Mouse (Mus musculus): Measurements from ENCODE around the gene Dmap1. TPM values are rescaled to one million over a fixed set of nuclear protein-coding genes. Genes with fewer than 3 reads are reported as not detected.

Gene Dmap1
- polyA plus RNA-seq, 1 experiment from 2014 or later: 78.2 TPM

DNA sequence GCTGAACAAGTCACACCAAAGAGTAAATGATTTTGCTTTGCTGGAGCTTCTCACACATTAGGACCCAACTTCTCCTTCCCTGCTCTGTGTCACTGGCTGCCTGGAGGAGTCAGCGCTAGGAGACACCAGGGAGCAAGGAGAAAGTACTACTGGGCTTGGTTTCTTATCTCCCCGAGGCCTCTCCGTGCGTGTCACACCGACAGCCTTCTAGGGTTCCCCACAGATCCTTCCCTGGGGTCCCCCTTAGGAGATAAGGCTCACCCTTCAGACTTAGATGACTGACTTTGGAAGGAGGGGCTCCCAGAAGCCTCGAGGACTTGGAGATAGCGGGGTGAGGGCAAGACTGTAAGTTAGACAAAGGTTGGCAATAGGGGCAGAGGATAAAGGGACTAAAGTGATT lies 47.4 kb downstream of the Dmap1 start:
- 92% methylated on average over 7 of the region's 7 CpGs for WGBS
- H3K27me3 ChIP-seq: no peaks in the 10 kb centered on the region
- no peak for ATAC-seq (ENCODE audit: low FRiP score, low read depth)
- no peak overlapping the region for H3K9ac ChIP-seq
- H3K4me3 ChIP-seq: no peak overlapping the region
- peaks cover 26% of the 10 kb centered on the region for H3K36me3 ChIP-seq
- no peaks in the 10 kb centered on the region for H3K9me3 ChIP-seq
- no peak overlapping the region for H3K27ac ChIP-seq
- H3K4me2 ChIP-seq (replicated peaks): no peak overlapping the region
- H3K4me1 ChIP-seq: peaks cover 19% of the 10 kb centered on the region

DNA sequence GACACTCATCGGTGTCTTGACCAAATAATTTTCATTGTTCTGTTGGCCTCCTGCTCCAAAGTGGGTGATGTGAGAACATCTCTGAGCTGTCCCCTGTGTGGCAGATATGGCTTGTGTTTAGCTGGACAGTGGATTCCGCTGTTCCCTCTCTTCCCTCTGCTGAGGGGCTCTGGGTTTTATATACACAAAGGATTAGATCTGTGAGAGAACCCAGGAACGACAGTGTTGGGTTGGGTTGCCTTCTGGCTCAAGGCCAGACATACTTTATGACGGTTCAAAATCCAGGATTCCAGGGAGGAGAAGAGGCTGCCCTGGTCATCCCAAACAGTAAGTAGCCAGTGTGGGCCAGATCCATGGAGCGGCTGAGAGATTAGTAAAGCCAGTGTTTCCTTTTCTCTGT lies 48.5 kb downstream of the Dmap1 start:
- H3K4me2 ChIP-seq (replicated peaks): no peak overlapping the region
- no peak overlapping the region for H3K27ac ChIP-seq
- no peaks in the 10 kb centered on the region for H3K27me3 ChIP-seq
- H3K9me3 ChIP-seq: no peaks in the 10 kb centered on the region
- peaks cover 31% of the 10 kb centered on the region for H3K4me1 ChIP-seq
- H3K9ac ChIP-seq: no peak overlapping the region
- ATAC-seq (ENCODE audit: low FRiP score, low read depth): no peak
- 60% methylated on average over 5 of the region's 5 CpGs for WGBS
- no peak overlapping the region for H3K4me3 ChIP-seq
- H3K36me3 ChIP-seq: peaks cover 29% of the 10 kb centered on the region

DNA sequence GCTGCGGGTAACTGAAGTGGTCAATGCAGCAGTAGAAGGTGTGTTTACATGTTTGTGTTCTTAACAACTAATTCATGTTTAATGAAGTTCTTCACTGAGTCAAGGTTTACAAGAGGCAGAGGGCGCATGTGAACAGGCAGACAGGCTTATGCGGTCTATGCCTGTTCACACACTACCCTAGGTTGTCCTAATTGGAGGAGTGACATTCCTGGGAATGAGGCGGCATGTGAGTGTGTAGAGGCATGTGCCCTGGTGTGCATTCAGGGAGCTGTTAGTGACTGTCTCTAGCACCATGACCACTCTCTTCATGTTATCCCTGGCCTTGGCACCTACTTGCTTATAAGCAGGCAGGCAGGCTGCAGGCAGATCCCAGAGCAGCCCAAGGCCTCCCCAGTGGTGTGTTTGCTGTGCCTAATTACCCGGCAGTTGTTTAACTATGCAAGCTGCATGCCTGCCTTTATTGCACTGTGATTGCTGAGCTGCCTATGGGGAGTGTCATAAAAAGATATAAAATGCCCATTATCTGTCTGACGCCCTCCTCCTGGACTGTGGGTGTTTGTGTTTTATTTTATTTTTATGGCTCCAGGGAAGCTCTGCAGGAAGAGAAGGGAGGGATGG lies 51.9 kb downstream of the Dmap1 start:
- ATAC-seq (ENCODE audit: low FRiP score, low read depth): peak; percentile 73; the same call in 1 of the 2 replicates

DNA sequence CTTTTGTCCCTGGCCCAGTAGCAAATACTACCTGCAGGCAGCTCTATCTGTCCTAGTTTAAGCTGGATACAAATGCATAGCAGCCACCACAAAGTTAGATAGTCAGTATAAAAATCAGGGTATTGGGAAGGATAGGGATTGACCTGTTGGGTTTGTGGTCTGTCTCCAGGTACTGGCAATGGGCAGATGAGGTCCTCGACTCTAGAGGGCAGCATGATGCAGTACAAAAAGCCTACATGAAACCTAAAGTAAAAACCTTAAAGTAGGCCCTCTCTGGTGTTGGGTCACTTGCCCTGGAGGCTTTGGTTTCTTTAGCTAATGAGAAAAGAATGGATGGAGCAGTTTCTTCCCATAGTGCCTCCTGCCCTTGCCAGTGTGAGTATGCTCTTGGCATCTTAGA lies 53.6 kb downstream of the Dmap1 start:
- Histone ChIP-seq H3K4me3 (no peak overlapping the region), H3K4me1 (peaks cover 42% of the 10 kb centered on the region), H3K36me3 (peaks cover 31% of the 10 kb centered on the region), H3K4me2 (replicated peaks) (no peak overlapping the region), H3K9me3 (no peaks in the 10 kb centered on the region), H3K9ac (no peak overlapping the region), H3K27me3 (no peaks in the 10 kb centered on the region), H3K27ac (no peak overlapping the region)
- ATAC-seq (ENCODE audit: low FRiP score, low read depth): no peak
- WGBS: 34% methylated on average over 1 of the region's 1 CpGs

More for the DNA sequence above, 51.9 kb downstream of the Dmap1 start:
- Histone ChIP-seq H3K4me2 (replicated peaks) (no peak overlapping the region), H3K9ac (no peak overlapping the region), H3K27ac (peak overlapping the region; percentile 55), H3K27me3 (no peaks in the 10 kb centered on the region), H3K4me3 (no peak overlapping the region), H3K36me3 (peaks cover 45% of the 10 kb centered on the region), H3K9me3 (no peaks in the 10 kb centered on the region), H3K4me1 (peaks cover 29% of the 10 kb centered on the region)
- WGBS: 22% methylated on average over 6 of the region's 6 CpGs

Other genes starting within 250 kb of the Dmap1 start
- 91.2 and 96.1 TPM in 2 replicates for gene Rnf220, start 185.2 kb downstream of the Dmap1 start, polyA plus RNA-seq (2015; fragmentation: Nextera tagmentation; extraction: Ambion mirVana)
- gene Eri3, start 131.9 kb downstream of the Dmap1 start, polyA plus RNA-seq (2015; fragmentation: Nextera tagmentation; extraction: Ambion mirVana): 178 and 181 TPM in 2 replicates
- gene Gm12845, start 42.1 kb upstream of the Dmap1 start, polyA plus RNA-seq (2015; fragmentation: Nextera tagmentation; extraction: Ambion mirVana): not detected in 2 replicates
- not detected in 2 replicates for gene Klf17, start 83.4 kb upstream of the Dmap1 start, polyA plus RNA-seq (2015; fragmentation: Nextera tagmentation; extraction: Ambion mirVana)
- gene Slc6a9, start 152.2 kb upstream of the Dmap1 start, polyA plus RNA-seq (2015; fragmentation: Nextera tagmentation; extraction: Ambion mirVana): 15.6 and 17.2 TPM in 2 replicates
- 1.3 and 1.7 TPM in 2 replicates for gene Ccdc24, start 190.3 kb upstream of the Dmap1 start, polyA plus RNA-seq (2015; fragmentation: Nextera tagmentation; extraction: Ambion mirVana)
- 32.8 and 35.1 TPM in 2 replicates for gene B4galt2, start 201.2 kb upstream of the Dmap1 start, polyA plus RNA-seq (2015; fragmentation: Nextera tagmentation; extraction: Ambion mirVana)
- gene Atp6v0b, start 205.1 kb upstream of the Dmap1 start, polyA plus RNA-seq (2015; fragmentation: Nextera tagmentation; extraction: Ambion mirVana): 176 and 184 TPM in 2 replicates
- 16.8 and 18.4 TPM in 2 replicates for gene Dph2, start 209.8 kb upstream of the Dmap1 start, polyA plus RNA-seq (2015; fragmentation: Nextera tagmentation; extraction: Ambion mirVana)
- gene Ipo13, start 232.7 kb upstream of the Dmap1 start, polyA plus RNA-seq (2015; fragmentation: Nextera tagmentation; extraction: Ambion mirVana): 41.3 and 43.7 TPM in 2 replicates
- gene Artn, start 247.5 kb upstream of the Dmap1 start, polyA plus RNA-seq (2015; fragmentation: Nextera tagmentation; extraction: Ambion mirVana): 8.9 and 10.1 TPM in 2 replicates